In the genomic region with DNA sequence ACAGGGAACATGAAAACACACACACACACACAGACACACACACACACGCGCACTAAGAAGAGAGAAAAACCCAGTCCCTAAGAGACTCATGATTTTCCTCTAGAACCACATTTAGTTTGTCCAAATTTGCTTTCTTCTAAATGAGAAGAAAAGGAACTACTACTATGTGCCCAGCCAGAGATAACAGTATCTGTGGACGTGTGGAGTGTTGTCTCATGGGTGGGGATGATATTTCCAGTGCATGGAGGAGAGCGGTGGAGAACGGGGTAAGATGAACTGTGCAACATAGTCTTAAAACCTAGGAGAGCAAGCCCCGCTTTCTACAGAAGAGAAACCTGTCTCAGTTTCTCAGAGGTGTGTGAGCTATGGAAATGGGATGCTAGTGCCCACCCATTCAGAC, we compare ENCODE assay signal across 20 mouse cellular contexts. TPM values are rescaled to one million over a fixed set of nuclear protein-coding genes. Genes with fewer than 3 reads are reported as not detected.
DNase-seq lines count a peak whose midpoint lies in the region; TF ChIP-seq lines count a peak whose summit lies in the region.
"Had no signal": no experiment of that assay in that cellular context is flagged by ENCODE, and none has a peak within 500 bp of the region (broad histone marks: within the 10 kb centered on the region; RNA-seq: fewer than 3 reads in every experiment).

No protein-coding gene starts in this region.

- no peak for TF ChIP-seq CTCF in MEL (IDR thresholded peaks at IDR 0.05 in 2 of 3, conservative IDR thresholded peaks at IDR 0.05 in 1 of 3; ENCODE audit: control insufficient read depth in 1 of 3, insufficient read depth in 1 of 3, low read depth in 2 of 3, low read length in 3 of 3, poor library complexity in 1 of 3, severe bottlenecking in 1 of 3)

- TF ChIP-seq EP300 in MEL (IDR thresholded peaks at IDR 0.05; ENCODE audit: low read depth in 1 of 2, low read length in 2 of 2), result no peak

- no peak overlapping the region for H3K27ac ChIP-seq in heart, embryonic 10.5 days
- no peak overlapping the region for H3K27ac ChIP-seq in MEL (ENCODE audit: control insufficient read depth, low read depth, low read length)

- DNase-seq in heart, adult 11 months, result peak; percentile 6
- DNase-seq in heart, embryonic 10.5 days (ENCODE audit: low spot score), result no peak
- DNase-seq in MEL (ENCODE audit: low read depth, low spot score), result peak; percentile 41
- peak; percentile 56 for DNase-seq in MEL-GATA-1-ER (ENCODE audit: extremely low read depth, low read depth)
- DNase-seq in ovary, postnatal 10 days (ENCODE audit: low spot score), result no peak
- DNase-seq in gastrocnemius, postnatal 14 days, result no peak
- DNase-seq: adrenal gland, adult 2 months; adrenal gland, adult 8-10 months; adrenal gland, postnatal 10 days; adrenal gland, postnatal 14 days; adrenal gland, postnatal 25 days; adrenal gland, postnatal 36 days; B cell, adult 2 months; cerebellum, adult 11 months; cerebellum, adult 11-12 months; cerebellum, adult 18-20 months; cerebellum, adult 2 months; cerebellum, adult 8-10 months had no signal

- intact Hi-C loops in gastrocnemius, postnatal 14 days (cut with DNase I; ENCODE audit: low total_unique reads), result no loop called here

- no peak for TF ChIP-seq RAD21 in MEL (IDR thresholded peaks at IDR 0.05; ENCODE audit: low read depth, low read length)

- H3K27me3 ChIP-seq in heart, embryonic 10.5 days (ENCODE audit: insufficient read depth, poor library complexity, severe bottlenecking), result no peaks in the 10 kb centered on the region
- no peaks in the 10 kb centered on the region; a peak in 2 of 4 replicates for H3K27me3 ChIP-seq in MEL (ENCODE audit: control insufficient read depth in 1 of 2, insufficient read depth in 2 of 2, low read length in 2 of 2)
- H3K27me3 ChIP-seq: CH12.LX had no signal

- no peaks in the 10 kb centered on the region for H3K9me3 ChIP-seq in heart, embryonic 10.5 days
- H3K9me3 ChIP-seq in MEL (replicated peaks; ENCODE audit: insufficient read depth, low read length), result no peaks in the 10 kb centered on the region
- H3K9me3 ChIP-seq: G1E had no signal

- no peaks in the 10 kb centered on the region for H3K4me1 ChIP-seq in heart, embryonic 10.5 days
- peaks cover 0 to 4% of the 10 kb centered on the region in 2 experiments; a peak in 1 of 4 replicates for H3K4me1 ChIP-seq in MEL (ENCODE audit: control insufficient read depth in 1 of 2, insufficient read depth in 2 of 2, low read length in 2 of 2)

- no peak for TF ChIP-seq POLR2A in MEL (IDR thresholded peaks at IDR 0.05; ENCODE audit: control insufficient read depth in 1 of 2, insufficient read depth in 1 of 2, low read depth in 1 of 2, low read length in 2 of 2, poor library complexity in 1 of 2)

- H3K4me3 ChIP-seq in heart, embryonic 10.5 days, result no peak overlapping the region
- no peak overlapping the region for H3K4me3 ChIP-seq in MEL (ENCODE audit: control insufficient read depth in 1 of 2, insufficient read depth in 1 of 2, low read depth in 2 of 2, low read length in 2 of 2)

- H3K36me3 ChIP-seq in heart, embryonic 10.5 days, result no peaks in the 10 kb centered on the region
- no peaks in the 10 kb centered on the region for H3K36me3 ChIP-seq in MEL (ENCODE audit: control insufficient read depth in 1 of 2, insufficient read depth in 2 of 2, low read length in 2 of 2)
- H3K36me3 ChIP-seq: G1E had no signal

- no peak overlapping the region for H3K9ac ChIP-seq in MEL (ENCODE audit: control insufficient read depth, low read depth, low read length, poor library complexity, severe bottlenecking)

- 81% methylated on average over 6 of the region's 6 CpGs for WGBS in heart, embryonic 10.5 days

- H3K79me2 ChIP-seq in MEL (ENCODE audit: control insufficient read depth, insufficient read depth, low read length, poor library complexity), result no peaks in the 10 kb centered on the region

TF ChIP-seq in MEL, 35 proteins besides CTCF, POLR2A, EP300 and RAD21:
- peak; percentile 68 for TF ChIP-seq GATA1 (IDR thresholded peaks at IDR 0.05; ENCODE audit: low read depth, low read length)
- no peak for TF ChIP-seq POLR2AphosphoS5 (IDR thresholded peaks at IDR 0.05; ENCODE audit: borderline replicate concordance, low read depth, low read length)

RNA-seq across cellular contexts. Expression of gene Sfr1, which starts 52.4 kb away (rescaled TPM):
- polyA plus RNA-seq in heart, embryonic 10.5 days (2016; fragmentation: Nextera tagmentation; extraction: Ambion mirVana), result 238 and 281 TPM in 2 replicates
- 74.0 and 80.9 TPM in 2 replicates for total RNA-seq in MEL (2012; rRNA removed)
- 10 to 100 TPM in 1 of 2 experiments, not detected in 1; 91.0 TPM for polyA plus RNA-seq in MEL (2012; ENCODE audit: insufficient read depth in 1 of 2, insufficient read length in 2 of 2, low read depth in 1 of 2, low replicate concordance in 2 of 2, missing spikeins in 1 of 2)
- total RNA-seq in gastrocnemius, postnatal 14 days (2021), result 10 to 100 TPM; 75.8 to 80.2 TPM

Comparison
In these comparisons a context has a peak if more than half of its experiments do, and no peak if none do; other contexts are left out.
1. DNase-seq: peak in heart, adult 11 months (single experiment), MEL (single experiment) and MEL-GATA-1-ER (single experiment); none in heart, embryonic 10.5 days (single experiment), ovary, postnatal 10 days (single experiment) and gastrocnemius, postnatal 14 days (single experiment).